ENCODE assay signal across 10 mouse cellular contexts in the genomic region with DNA sequence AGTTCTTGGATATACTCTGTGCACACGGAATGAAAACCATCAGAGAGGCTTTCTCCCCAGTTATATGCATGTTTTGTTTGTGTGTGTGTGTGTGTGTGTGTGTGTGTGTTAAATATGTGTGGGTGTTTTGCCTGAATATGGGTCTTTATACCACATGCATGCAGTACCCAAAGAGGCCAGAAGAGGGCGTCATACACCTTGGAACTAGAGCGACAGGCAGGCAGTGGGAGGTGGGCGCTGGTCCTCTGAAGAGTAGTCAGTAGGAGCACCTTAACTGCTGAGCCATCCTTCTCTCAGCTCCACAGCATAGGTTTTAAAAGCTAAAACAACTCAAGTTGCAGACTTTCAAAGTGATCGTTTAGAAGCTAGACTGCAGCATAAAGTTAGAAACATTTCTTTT. TPM values are rescaled to one million over a fixed set of nuclear protein-coding genes. Genes with fewer than 3 reads are reported as not detected.
DNase-seq lines count a peak whose midpoint lies in the region; ATAC-seq and TF ChIP-seq lines count a peak whose summit lies in the region.
"Had no signal": no experiment of that assay in that cellular context is flagged by ENCODE, and none has a peak within 500 bp of the region (broad histone marks: within the 10 kb centered on the region; RNA-seq: fewer than 3 reads in every experiment).

No protein-coding gene starts in this region.

- no peak overlapping the region for H3K4me3 ChIP-seq in hindbrain, postnatal 0 days (ENCODE audit: low read length)
- no peak overlapping the region for H3K4me3 ChIP-seq in hindbrain, embryonic 16.5 days (ENCODE audit: low read length)
- H3K4me3 ChIP-seq in heart, embryonic 10.5 days, result no peak overlapping the region
- H3K4me3 ChIP-seq: erythroblast, embryonic 14.5 days; neural tube, embryonic 12.5 days had no signal

- peak; percentile 85 for TF ChIP-seq CTCF in hindbrain, postnatal 0 days (IDR thresholded peaks at IDR 0.05; ENCODE audit: low read depth)

- H3K9ac ChIP-seq in hindbrain, postnatal 0 days (replicated peaks; ENCODE audit: low read length), result no peak overlapping the region
- no peak overlapping the region for H3K9ac ChIP-seq in hindbrain, embryonic 16.5 days (ENCODE audit: low read depth, low read length)
- H3K9ac ChIP-seq: neural tube, embryonic 12.5 days had no signal

- peak; percentile 67 for DNase-seq in hindbrain, postnatal 0 days (ENCODE audit: low spot score)
- peak; percentile 80 for DNase-seq in WW6 (ENCODE audit: low read depth, low spot score)
- peak; percentile 31 to 59 for DNase-seq in cerebellum, postnatal 4 days (ENCODE audit: low spot score in 2 of 2)
- DNase-seq in heart, embryonic 10.5 days (ENCODE audit: low spot score), result peak; percentile 81
- DNase-seq in left cerebral cortex, postnatal 14 days (ENCODE audit: low spot score in 2 of 2), result peak; percentile 70 to 88
- DNase-seq in thymus, postnatal 10 days (ENCODE audit: low spot score in 2 of 2), result peak; percentile 66 to 79

- intact Hi-C loops in left cerebral cortex, postnatal 14 days (cut with DNase I), result no loop called here

- H3K9me3 ChIP-seq in hindbrain, postnatal 0 days (ENCODE audit: low read length), result no peaks in the 10 kb centered on the region
- H3K9me3 ChIP-seq in hindbrain, embryonic 16.5 days (ENCODE audit: control insufficient read depth, low read length), result no peaks in the 10 kb centered on the region
- H3K9me3 ChIP-seq in heart, embryonic 10.5 days, result no peaks in the 10 kb centered on the region
- H3K9me3 ChIP-seq: neural tube, embryonic 12.5 days had no signal

- H3K36me3 ChIP-seq in hindbrain, postnatal 0 days (ENCODE audit: insufficient read depth, low read length), result peaks cover 7% of the 10 kb centered on the region; the same call in 1 of the 2 replicates
- H3K36me3 ChIP-seq in hindbrain, embryonic 16.5 days (ENCODE audit: control insufficient read depth, insufficient read depth, low read length), result no peaks in the 10 kb centered on the region
- H3K36me3 ChIP-seq in heart, embryonic 10.5 days, result peaks cover 26% of the 10 kb centered on the region

- no peak for ATAC-seq in hindbrain, postnatal 0 days
- ATAC-seq in hindbrain, embryonic 16.5 days, result no peak
- peak; percentile 69 for ATAC-seq in neutrophil, adult 5-6 weeks (ENCODE audit: extremely low read depth, insufficient number of reproducible peaks, low FRiP score, poor library complexity, severe bottlenecking)

- WGBS in hindbrain, postnatal 0 days, result 54% methylated on average over 5 of the region's 5 CpGs
- WGBS in hindbrain, embryonic 16.5 days, result 50% methylated on average over 5 of the region's 5 CpGs
- 58% methylated on average over 5 of the region's 5 CpGs for WGBS in heart, embryonic 10.5 days

- no peaks in the 10 kb centered on the region for H3K27me3 ChIP-seq in hindbrain, postnatal 0 days (ENCODE audit: insufficient read depth, low read length)
- no peaks in the 10 kb centered on the region for H3K27me3 ChIP-seq in hindbrain, embryonic 16.5 days (replicated peaks; ENCODE audit: control insufficient read depth, insufficient read depth, low read length)
- no peaks in the 10 kb centered on the region for H3K27me3 ChIP-seq in heart, embryonic 10.5 days (ENCODE audit: insufficient read depth, poor library complexity, severe bottlenecking)
- H3K27me3 ChIP-seq: neural tube, embryonic 12.5 days had no signal

- 0 out of 2 replicates have a peak, but pooled peaks cover 6% of the 10 kb centered on the region for H3K4me1 ChIP-seq in hindbrain, postnatal 0 days (ENCODE audit: insufficient read depth, low read length)
- H3K4me1 ChIP-seq in hindbrain, embryonic 16.5 days (ENCODE audit: control insufficient read depth, insufficient read depth, low read depth, low read length), result peaks cover 15% of the 10 kb centered on the region
- H3K4me1 ChIP-seq in heart, embryonic 10.5 days, result peaks cover 31% of the 10 kb centered on the region

- H3K4me2 ChIP-seq in hindbrain, postnatal 0 days (ENCODE audit: low read depth, low read length), result no peak overlapping the region
- no peak overlapping the region for H3K4me2 ChIP-seq in hindbrain, embryonic 16.5 days (ENCODE audit: low read length)
- H3K4me2 ChIP-seq: neural tube, embryonic 12.5 days had no signal

- H3K27ac ChIP-seq in hindbrain, postnatal 0 days, result no peak overlapping the region
- no peak overlapping the region for H3K27ac ChIP-seq in hindbrain, embryonic 16.5 days (ENCODE audit: low read depth, low read length)
- no peak overlapping the region for H3K27ac ChIP-seq in heart, embryonic 10.5 days
- H3K27ac ChIP-seq: neural tube, embryonic 12.5 days had no signal

RNA-seq across cellular contexts. Expression of a gene that starts 26.7 kb away (rescaled TPM):
- 30.0 and 42.1 TPM in 2 replicates for total RNA-seq in hindbrain, postnatal 0 days (2014; rRNA removed)
- 19.7 and 19.8 TPM in 2 replicates for polyA plus RNA-seq in hindbrain, postnatal 0 days (2015; fragmentation: Nextera tagmentation; extraction: Ambion mirVana)
- polyA plus RNA-seq in hindbrain, embryonic 16.5 days (2015; fragmentation: Nextera tagmentation; extraction: Ambion mirVana), result 23.9 and 26.1 TPM in 2 replicates
- 19.1 and 25.5 TPM in 2 replicates for polyA plus RNA-seq in heart, embryonic 10.5 days (2016; fragmentation: Nextera tagmentation; extraction: Ambion mirVana)
- 10 to 100 TPM; 57.9 to 59.8 TPM for total RNA-seq in left cerebral cortex, postnatal 14 days (2021)
- 143 and 150 TPM in 2 replicates for total RNA-seq in neutrophil, adult 5-6 weeks (2017)
